In genomic region chr9:83624193-83624592, GRCm38 (mm10) we compare ENCODE assay signal across 17 mouse cellular contexts.
DNase-seq lines count a peak whose midpoint lies in the region; ATAC-seq lines count a peak whose summit lies in the region.
"Had no signal": no experiment of that assay in that cellular context is flagged by ENCODE, and none has a peak within 500 bp of the region (broad histone marks: within the 10 kb centered on the region; RNA-seq: fewer than 3 reads in every experiment).

No protein-coding gene starts in this region.

- peaks cover 4% of the 10 kb centered on the region; the same call in 1 of the 2 replicates for H3K4me1 ChIP-seq in kidney, embryonic 14.5 days (ENCODE audit: control insufficient read depth, insufficient read depth, low read length)
- H3K4me1 ChIP-seq in neural tube, embryonic 13.5 days (replicated peaks): peaks cover 17% of the 10 kb centered on the region

- no peak overlapping the region for H3K4me3 ChIP-seq in kidney, embryonic 14.5 days (ENCODE audit: low read length)
- H3K4me3 ChIP-seq in neural tube, embryonic 13.5 days: no peak overlapping the region
- H3K4me3 ChIP-seq: embryonic facial prominence, embryonic 10.5 days; forebrain, embryonic 13.5 days; heart, embryonic 13.5 days; hindbrain, embryonic 15.5 days had no signal

- H3K27ac ChIP-seq in kidney, embryonic 14.5 days (ENCODE audit: low read depth, low read length): no peak overlapping the region
- H3K27ac ChIP-seq in neural tube, embryonic 13.5 days (replicated peaks): 0 out of 2 replicates have a peak overlapping the region, but pooled peaks have one; percentile 13
- H3K27ac ChIP-seq: embryonic facial prominence, embryonic 10.5 days; forebrain, embryonic 13.5 days; heart, embryonic 13.5 days; hindbrain, embryonic 15.5 days had no signal

- peak; percentile 17 to 25 for DNase-seq in heart, postnatal 10 days
- DNase-seq in heart, adult 9 months (ENCODE audit: low spot score in 2 of 2): no peak
- peak; percentile 38 to 53 for DNase-seq in kidney, postnatal 4 days
- DNase-seq in neural tube, embryonic 10.5 days (ENCODE audit: extremely low spot score, low spot score): no peak
- DNase-seq in gastrocnemius, postnatal 4 days (ENCODE audit: low spot score in 2 of 2): no peak
- DNase-seq: adrenal gland, adult 2 months; adrenal gland, postnatal 25 days; cerebellum, adult 2 months; cerebellum, postnatal 10 days; gastrocnemius, postnatal 10 days had no signal

- no peak for ATAC-seq in kidney, embryonic 14.5 days (ENCODE audit: low FRiP score, low TSS enrichment)
- no peak for ATAC-seq in neural tube, embryonic 13.5 days (ENCODE audit: low read depth)
- ATAC-seq: forebrain, embryonic 13.5 days; intestine, embryonic 16.5 days had no signal

- no peaks in the 10 kb centered on the region for H3K36me3 ChIP-seq in kidney, embryonic 14.5 days (ENCODE audit: control insufficient read depth, insufficient read depth, low read length)
- no peaks in the 10 kb centered on the region for H3K36me3 ChIP-seq in neural tube, embryonic 13.5 days
- H3K36me3 ChIP-seq: embryonic facial prominence, embryonic 10.5 days; heart, embryonic 13.5 days; hindbrain, embryonic 15.5 days had no signal

- H3K4me2 ChIP-seq in kidney, embryonic 14.5 days (replicated peaks; ENCODE audit: low read depth, low read length): no peak overlapping the region
- H3K4me2 ChIP-seq in neural tube, embryonic 13.5 days: no peak overlapping the region
- H3K4me2 ChIP-seq: forebrain, embryonic 13.5 days; heart, embryonic 13.5 days; hindbrain, embryonic 15.5 days had no signal

- H3K9ac ChIP-seq in kidney, embryonic 14.5 days (ENCODE audit: low read depth, low read length): no peak overlapping the region
- H3K9ac ChIP-seq in neural tube, embryonic 13.5 days: no peak overlapping the region
- H3K9ac ChIP-seq: forebrain, embryonic 13.5 days; heart, embryonic 13.5 days; hindbrain, embryonic 15.5 days had no signal

- 43% methylated on average over 5 of the region's 5 CpGs for WGBS in kidney, embryonic 14.5 days
- 63% methylated on average over 5 of the region's 5 CpGs for WGBS in neural tube, embryonic 13.5 days

- intact Hi-C loops in heart, postnatal 10 days (cut with DNase I): no loop called here

- no peaks in the 10 kb centered on the region for H3K9me3 ChIP-seq in kidney, embryonic 14.5 days (ENCODE audit: control insufficient read depth, low read length)
- H3K9me3 ChIP-seq in neural tube, embryonic 13.5 days: no peaks in the 10 kb centered on the region
- H3K9me3 ChIP-seq: embryonic facial prominence, embryonic 10.5 days; forebrain, embryonic 13.5 days; heart, embryonic 13.5 days; hindbrain, embryonic 15.5 days had no signal

- H3K27me3 ChIP-seq in kidney, embryonic 14.5 days (ENCODE audit: control insufficient read depth, insufficient read depth, low read length): no peaks in the 10 kb centered on the region
- H3K27me3 ChIP-seq in neural tube, embryonic 13.5 days: no peaks in the 10 kb centered on the region
- H3K27me3 ChIP-seq: forebrain, embryonic 13.5 days; heart, embryonic 13.5 days; hindbrain, embryonic 15.5 days had no signal

Comparison
In these comparisons a context has a peak if more than half of its experiments do, and no peak if none do; other contexts are left out.
1. DNase-seq: peak in heart, postnatal 10 days (2 of 2) and kidney, postnatal 4 days (2 of 2); none in heart, adult 9 months (0 of 2), neural tube, embryonic 10.5 days (single experiment) and gastrocnemius, postnatal 4 days (0 of 2).